Mouse (Mus musculus) T-cell, adult 2 months (primary cell): ENCODE data around the gene Sycp2l.

ENCODE experiments used
- DNase-seq: peaks from one replicate; pipeline ENCODE4 v3.0.0; 2022; ENCODE audit warnings: low spot score

Gene Sycp2l

DNA sequence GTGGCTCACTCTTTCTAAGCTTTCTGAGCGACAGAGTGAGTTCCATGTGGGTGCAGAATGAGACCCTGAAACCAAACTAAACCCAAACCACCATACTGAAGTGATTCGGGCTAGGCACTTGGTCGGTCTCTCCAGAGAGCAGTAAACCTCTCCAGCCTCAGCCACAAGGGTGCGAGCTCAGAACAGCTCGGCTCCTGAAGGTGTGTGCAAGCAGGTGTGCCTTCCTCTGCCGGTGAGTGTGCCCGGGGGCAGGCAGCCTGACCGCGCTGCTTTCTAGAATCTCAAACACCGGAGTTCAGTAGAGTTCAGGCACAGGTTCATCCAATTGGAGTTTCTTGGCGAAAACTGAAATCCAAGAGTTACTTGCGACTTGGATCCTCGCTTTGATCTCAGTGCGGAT is at the start of gene Sycp2l:
TSS of gene Sycp2l (plus strand) at position 368 of the 400 bp plus-strand sequence.
- no peak for DNase-seq

DNA sequence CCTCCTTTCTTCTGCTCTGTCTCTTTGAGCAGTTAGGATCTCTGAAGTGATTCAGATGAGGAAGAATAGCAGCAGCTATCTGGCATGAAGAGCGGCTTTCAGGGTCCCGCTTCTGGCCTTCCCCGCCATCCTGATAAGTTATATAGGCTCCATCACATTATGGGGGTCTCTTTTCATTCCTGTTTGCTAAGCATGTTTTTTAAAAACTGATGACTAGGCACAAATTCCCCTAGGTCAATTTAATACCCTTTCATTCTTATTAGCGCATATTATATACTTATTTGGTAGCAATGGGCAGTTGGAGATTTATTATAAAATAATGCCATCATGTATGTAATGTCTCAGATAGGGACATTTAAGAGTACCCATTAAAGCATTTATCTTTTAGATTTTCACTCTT is 46.5 kb upstream of the Sycp2l start:
- DNase-seq, result no peak

DNA sequence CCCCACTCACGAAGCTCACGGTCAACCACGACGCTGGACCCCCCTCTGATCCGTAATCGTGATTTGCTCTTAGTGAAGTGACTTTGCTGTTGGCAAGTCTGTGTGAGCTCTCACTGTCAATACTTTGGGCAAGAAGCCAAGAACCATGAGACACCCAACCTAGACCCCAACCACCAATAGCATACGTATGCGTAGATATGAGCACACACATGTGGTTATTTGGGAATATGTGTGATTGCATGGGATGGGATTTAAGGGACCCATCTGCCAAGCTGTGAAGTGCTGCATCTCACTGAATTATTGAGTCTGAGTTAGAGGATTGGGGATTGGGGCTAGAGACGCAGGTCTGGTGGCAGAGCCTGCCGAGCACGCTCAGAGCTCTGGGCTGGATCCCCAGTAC is 42.5 kb upstream of the Sycp2l start:
- no peak for DNase-seq

DNA sequence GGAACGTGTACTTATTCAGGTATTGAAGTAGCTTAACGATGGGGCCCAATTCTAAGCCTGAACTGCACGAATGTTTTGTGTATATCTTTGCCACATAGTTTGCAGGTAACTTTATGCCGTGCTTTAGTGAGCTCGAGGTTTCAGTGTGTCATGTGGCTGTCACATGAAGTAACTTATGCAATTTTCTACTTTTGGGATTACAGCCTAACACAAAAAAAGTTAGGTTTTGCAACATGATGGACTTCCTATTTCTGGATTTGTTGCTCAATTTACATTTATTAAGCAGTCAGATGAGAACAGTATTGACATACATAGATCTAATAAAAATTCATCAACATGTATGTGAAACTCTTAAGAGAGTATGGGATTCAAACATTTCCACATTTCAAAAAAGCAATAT is 40.3 kb upstream of the Sycp2l start:
- no peak for DNase-seq

DNA sequence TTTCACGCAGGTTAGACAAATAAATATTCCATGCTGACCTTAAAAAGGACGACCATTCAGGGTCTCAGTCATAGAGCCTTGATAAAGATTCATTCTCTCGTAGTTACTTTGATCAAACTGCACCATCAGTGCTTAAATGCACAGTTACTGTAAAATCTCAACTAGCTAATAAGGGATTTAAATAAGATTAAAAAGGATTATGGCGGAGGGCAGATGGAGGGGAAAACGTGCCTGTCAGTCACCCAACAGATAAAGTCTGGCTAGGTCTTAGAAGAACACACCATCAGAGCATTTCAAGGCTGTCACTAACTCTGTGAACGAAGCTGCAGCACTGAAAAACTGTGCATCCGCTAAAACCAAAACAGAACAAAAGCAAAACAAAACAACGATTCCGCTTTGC is 36.2 kb upstream of the Sycp2l start:
- no peak for DNase-seq

DNA sequence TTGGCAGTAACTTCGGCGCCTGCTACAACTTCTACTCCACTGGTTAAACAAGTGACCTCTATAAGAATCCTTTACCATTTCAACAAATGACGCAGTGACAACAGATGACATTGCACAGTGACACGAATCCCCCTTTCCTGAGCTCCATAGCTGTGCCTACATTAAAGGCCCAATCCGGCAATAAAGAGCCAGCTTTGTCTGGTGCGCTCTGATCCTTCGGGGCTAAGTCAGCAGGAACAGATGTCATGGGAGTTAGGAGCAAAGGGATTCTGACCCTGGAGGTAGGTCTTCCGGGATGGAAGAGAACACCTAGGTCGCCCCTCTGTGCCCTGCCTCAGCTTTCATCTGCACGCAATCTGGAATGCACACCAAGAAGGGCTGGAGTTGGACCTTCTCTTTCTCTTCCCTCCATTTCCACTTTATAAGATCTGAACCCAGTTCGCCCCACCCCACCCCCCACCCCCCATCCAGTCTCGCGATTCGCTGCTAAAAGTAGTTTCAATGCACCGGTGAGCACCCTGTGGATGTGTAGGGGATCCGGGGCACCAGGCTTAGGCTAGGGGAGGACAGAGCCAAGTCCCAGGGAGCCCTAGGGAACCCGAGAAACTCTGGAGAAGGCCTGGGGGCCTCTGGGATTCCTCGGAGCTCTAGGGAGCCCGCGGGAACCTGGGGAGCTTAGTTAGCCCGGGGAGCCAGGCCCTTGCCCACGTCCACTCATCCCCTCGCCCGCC is 35.3 kb upstream of the Sycp2l start:
- no peak for DNase-seq

DNA sequence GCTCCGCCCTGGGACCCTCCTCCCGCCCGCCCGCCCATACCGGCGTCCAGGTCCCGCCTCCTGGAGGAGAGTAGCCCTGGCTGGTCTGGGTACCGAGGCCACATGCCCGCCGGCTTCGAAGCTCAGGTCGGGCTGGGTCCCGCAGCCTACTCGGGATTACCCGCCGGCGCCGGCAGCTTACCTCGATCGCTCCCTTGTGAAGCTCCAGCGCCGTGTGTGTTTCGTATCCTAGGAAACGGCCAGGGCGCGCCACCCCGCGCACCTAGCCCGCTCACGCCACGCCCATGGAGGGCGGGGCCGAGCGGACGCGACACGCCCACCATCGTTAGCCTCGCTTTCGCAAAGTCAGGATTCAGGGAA is 34.7 kb upstream of the Sycp2l start, which contains the start of gene Mak:
TSS of gene Mak (minus strand) at position 286 of the 360 bp plus-strand sequence.
- peak; percentile 66 for DNase-seq

DNA sequence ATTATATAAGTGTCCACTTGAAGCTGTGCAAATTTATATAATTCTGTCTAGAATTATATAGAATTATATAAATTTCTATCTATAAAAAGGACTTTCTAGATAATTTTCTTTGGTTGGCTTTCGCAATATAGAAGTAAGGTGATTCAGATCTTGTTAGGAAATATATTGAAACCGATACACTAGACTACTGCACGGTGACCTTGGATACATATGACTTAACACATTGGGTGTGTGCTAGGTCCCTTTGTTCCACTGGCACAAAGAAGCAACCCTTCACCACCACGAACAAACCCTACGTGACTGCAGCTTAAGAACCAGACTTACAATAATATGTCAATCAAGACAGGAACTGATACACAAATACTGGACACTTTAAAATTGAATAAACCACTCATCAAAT is 34.2 kb upstream of the Sycp2l start:
- no peak for DNase-seq

DNA sequence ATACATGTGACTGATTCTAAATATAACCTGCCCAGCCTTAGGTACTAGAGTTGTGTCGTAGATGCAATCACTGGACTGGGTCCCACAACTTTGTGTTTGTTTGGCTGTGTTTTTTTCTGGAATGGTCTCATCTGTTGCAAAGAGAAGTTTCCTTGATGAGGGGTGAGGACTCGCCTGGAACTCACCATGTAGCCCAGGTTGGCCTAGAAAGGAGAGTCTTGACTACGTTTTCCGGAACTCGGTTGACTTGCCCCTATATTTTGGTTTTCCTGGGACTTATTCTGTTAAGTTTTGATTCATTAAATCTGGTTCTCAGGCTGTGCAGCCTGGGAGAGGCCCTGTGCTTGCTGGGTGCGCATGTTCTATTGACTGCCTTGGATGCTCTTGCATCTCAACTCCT is 33.4 kb upstream of the Sycp2l start:
- DNase-seq, result no peak

DNA sequence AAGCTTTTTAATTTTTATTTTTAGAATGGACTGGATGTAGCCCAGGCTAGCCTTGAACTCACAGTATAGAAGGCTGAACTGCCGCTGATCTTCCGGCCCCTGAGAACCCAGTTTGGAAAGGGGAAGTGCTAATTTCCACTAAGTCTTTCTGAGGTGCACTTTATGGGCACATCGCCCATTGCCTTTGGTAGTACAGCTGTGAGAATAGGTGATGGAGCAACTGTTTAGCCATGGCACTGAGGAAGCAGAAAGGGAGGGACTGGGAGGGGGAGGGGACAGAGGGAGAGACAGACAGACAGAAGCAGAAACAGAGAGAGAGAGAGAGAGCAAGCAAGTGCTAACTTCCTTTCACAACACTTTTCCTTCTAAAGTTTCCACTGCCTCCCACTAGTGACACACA is 29.6 kb upstream of the Sycp2l start:
- no peak for DNase-seq

DNA sequence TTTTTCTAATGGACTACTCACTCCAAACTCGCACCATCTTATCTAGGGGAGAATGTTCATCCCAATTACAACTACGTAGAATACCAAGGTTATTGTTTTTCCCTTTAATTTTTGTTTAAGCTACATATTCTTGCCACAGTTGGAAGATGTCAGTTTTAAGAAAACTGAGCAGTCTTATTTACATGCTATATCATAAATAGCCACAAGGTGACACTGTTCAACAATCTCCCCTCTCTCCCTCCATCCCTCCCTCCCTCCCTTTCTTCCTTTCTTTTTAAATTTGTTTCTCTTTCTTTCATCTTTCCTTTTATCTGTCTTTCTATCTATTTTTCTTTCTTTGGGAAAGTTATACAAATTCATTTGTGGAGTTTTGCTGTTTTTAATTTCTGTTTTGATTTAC is 29.0 kb upstream of the Sycp2l start:
- no peak for DNase-seq

DNA sequence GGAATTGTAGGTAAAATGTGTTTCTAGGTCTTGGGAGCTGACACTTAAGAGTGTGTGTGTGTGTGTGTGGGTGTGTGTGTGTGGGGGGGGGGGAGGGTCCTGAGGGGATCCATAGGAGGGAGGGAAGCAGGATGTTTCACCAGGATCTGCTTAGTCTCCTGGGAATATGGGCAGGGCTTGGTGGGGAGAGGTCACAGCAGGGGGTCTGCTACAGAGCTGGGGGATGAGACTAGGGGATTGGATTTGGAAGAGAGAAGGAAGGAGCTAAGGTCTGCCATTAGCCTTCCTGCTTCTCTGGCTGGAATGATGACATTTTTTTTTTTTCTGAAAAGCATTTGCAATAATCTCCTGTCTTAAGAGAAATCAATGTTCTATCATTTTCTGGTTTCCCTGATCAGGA is 25.4 kb upstream of the Sycp2l start:
- no peak for DNase-seq

DNA sequence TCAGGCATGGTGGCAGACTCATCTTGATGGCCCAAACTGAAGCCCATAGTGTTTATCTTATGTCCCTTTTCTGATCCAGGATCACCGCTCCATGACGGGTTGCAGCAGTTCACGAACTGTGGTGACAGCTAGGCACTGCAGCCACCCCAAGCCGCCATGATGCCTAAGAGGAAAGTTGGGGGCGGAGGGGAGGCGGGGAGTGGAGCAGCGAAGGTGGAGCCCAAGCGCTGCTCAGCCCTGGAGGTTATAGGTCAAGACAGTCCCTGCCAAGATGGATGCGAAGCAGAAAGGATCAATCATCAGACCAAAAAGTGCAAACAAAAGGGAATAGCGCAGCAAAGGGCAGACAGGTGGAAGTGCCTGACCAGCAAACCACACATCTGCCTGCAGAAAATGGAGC is 22.8 kb upstream of the Sycp2l start:
- DNase-seq, result no peak

DNA sequence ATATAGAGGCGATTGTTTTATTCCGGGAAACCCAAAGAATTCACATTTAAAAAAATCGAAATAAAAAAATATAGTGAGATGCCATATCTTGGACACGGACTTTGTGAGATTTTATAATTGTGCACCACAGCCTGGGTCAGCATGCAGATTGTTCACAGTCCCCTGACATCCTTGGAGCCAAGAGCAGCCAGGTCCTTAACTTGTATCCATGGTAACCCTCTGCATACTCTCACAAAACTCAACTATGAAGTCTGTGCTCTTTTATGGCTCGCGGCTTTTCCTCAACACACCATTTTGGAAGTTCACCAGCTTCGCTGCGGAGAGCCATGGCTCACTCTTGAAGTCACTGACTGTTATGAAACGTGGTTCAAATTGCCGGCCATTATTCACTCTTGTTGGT is 19.9 kb upstream of the Sycp2l start:
- no peak for DNase-seq

DNA sequence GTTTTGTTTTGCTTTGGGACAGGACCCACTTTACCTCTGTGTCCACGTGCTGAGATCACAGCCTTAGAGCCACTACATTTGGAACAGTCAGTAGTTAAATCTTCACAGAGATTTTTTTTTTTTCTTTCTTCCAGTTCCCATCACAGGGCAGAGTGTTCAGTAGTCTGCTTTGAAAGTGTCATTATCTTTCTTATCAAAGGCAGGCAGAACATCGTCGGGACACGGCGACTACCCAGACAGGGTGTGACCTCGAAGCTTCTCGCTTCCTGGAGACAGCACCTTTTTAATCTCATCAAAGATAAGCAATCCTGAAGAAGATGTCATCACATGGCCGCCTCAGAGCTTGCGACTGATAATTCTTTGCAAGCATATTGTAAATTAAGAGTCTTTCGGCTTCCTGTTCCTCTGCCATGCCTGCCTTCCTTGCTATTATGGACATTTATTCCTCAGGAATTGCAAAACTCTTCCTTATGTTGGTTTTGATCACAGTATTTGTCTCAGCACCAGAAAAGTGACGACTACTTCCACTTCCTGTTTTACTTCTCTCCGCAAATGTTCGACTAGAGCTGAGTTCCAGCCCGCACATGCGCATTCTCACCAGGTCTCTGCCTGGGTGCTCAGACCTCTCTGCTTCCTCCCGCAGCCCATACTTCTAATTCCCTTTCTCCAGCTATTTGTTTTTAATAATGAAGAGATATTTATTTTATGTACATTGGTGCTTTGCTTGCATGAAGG is 16.6 kb upstream of the Sycp2l start:
- peak; percentile 82 for DNase-seq

DNA sequence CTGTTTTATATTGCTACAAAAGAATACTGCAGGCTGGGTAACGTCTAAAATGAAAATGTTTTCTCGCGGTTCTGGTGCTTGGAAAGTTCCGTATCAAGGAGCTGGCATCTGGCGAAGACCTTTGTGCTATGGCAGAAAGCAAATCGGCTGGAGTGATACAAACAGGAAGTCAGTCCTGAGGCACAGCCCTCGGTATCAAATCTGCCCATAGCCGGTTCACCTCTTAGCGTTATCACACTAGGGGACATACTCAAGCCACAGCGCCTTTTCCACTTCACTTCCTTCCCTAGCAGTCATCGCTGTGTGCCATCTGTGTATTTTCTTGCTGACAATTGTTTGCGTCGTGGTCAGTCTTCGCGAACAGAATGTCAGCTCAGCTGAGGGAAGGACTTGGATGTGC is 15.8 kb upstream of the Sycp2l start:
- DNase-seq, result no peak

DNA sequence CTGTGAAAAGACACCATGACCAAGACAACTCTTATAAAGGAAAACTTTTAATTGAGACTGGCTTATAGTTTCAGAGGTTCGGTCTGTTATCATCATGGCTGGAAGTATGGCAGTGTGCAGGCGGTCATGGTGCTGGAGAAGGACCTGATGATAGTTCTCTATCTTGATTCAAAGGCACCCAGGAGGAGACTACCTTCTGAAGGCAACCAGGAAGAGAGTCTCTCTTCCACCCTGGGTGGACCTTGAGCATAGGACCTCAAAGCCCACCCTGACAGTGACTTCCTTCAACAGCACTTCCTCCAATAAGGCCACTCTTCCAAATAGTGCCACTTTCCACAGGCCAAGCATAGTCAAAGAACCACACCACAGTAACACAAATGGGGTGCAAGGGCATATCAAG is 14.1 kb upstream of the Sycp2l start:
- DNase-seq, result no peak

DNA sequence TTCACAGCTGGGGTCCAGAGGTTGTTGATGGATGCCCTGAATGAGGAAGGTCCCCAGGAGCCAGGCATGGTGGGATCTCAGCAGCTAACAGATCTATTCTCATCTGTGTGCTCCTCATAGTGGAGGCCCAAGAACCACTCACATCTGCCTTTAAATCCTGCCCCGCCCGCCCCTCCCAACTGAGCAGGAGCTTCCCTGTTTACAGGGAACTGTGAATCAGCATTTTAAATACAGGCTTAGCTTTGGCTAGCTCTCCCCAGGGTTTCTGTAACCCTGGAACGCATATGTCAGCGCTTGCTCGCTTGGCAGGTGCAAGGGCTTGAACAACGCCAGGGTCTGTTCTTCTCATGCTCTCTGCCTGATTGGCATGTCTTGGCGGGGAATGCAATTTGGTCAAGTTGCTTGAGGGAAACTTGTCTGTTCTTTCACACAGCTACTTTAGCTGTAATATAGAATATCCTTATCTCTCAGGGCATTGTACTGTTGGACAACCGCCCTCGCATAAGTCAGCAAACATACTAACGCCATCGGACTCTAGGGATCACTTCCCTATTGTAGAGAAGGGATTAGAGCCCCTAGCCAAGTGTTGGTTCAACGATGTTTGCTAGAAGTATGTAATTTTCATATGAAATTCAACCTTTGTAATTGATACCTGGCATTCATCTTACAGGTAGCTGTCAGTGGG is 10.1 kb upstream of the Sycp2l start:
- no peak for DNase-seq

DNA sequence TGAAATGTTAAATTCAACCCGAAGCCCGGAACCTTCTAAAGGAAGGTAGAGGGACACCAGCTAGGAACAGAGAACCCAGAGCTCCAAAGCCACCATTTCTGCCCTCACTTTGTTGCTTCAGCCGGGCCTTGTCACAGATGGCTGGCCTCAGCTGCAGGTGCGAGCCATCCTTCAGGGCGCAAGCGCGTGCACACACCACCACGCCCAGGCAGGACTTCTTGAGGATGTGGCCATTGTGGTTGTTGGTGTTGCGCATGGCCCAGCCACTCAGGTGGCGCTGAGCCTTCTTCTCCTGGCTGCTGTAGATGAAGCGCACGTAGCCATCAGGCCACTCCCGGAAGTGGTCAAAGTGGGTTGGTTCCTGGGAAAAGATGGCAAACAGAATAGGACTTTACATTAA is 8.6 kb upstream of the Sycp2l start:
- no peak for DNase-seq

DNA sequence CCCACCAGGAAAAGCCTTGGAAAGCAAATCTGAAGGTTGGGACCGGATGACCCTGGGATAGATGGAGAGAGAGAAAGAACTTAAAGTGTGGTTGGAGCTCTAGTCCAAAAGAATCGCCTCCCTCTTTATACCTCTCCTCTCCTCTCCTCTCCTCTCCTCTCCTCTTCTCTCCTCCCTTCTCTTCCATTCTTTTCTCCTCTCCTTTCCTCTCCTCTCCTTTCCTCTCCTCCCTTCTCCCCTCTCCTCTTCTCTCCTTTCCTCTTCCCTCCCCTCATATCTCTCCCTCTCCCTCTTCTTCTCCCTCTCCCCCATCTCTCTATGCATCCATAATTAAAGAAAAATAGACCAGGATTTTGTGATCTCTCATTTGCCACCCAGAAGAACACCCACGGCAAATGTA is 3.2 kb upstream of the Sycp2l start, which contains the start of gene Gcm2:
TSS of gene Gcm2 (minus strand) at position 101 of the 400 bp plus-strand sequence.
- no peak for DNase-seq

DNA sequence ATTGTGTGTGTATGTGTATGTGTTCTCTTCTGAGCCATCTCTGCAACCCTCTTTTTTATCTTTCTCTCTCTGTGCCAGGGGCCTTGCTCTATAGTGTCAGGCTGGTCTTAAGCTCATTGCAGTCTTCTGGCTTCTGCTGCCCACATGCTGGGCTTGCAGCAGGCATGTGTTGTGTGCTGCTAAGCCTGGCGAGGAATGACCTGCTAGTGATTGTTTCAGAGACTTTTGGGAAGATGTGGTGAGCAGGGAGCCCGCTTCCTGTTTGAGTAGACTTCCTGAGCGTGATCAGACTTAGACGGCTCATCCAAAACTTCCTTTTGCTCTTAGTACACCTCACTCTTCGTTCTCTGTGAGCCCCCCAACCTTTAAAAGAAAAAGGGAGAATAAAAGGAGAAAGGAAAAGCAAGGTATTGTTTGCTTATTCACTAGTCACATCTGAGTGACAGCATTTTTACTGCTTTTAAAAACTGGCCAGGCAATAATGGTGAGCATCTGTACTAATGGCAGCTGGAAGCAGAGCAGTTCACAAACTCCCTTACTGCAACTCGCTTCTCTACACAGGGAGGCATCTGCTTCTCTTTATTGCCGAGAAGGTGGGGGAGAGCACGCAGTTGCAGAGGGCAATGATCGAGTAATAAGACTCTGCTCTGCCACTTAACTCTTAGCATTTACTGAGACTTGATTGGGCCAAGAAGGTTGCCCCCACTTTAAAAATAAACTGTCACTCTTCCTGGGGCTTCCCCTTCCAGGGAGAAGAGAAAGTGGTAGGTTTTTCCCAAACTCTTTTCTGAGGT is 5.2 kb downstream of the Sycp2l start:
- DNase-seq, result no peak

DNA sequence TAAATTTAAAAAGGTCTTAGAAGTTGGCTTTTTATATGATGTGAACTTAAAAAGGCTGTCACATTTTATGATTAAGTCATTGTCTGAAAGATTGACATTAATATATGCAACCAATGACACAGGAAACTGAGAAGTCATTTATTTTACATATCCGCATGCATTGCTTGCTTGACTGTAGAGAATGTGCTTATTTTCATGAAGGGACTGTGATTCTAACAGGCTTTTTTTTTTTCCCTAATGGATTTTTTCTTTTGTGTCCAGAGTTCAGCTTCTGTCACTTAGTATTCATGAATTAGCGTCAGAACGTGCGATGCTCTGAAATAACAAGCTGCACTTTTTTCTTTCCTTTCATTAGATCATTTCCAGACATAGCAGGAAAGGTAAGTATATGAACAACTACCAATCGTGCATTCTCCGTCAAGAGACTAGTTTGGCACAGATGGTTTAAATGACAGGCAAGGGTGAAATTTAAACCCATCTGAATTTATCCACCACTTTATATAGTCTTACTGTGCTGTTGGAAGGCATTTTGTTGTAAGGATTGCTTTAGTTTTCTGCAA is 9.6 kb downstream of the Sycp2l start:
- no peak for DNase-seq
